Mouse (Mus musculus) liver, embryonic 14.5 days (tissue): ENCODE results near the gene Phf3.

Experiments used
- CTCF ChIP-seq: IDR thresholded peaks from 2 replicates; pipeline ENCODE4 v1.5.1; 2016; ENCODE audit warnings: antibody characterized with exemption, low read depth, control low read depth
- EP300 ChIP-seq: IDR thresholded peaks from 2 replicates; pipeline ENCODE4 v1.6.1; 2016; ENCODE audit warnings: antibody characterized with exemption, low read depth

DNA sequence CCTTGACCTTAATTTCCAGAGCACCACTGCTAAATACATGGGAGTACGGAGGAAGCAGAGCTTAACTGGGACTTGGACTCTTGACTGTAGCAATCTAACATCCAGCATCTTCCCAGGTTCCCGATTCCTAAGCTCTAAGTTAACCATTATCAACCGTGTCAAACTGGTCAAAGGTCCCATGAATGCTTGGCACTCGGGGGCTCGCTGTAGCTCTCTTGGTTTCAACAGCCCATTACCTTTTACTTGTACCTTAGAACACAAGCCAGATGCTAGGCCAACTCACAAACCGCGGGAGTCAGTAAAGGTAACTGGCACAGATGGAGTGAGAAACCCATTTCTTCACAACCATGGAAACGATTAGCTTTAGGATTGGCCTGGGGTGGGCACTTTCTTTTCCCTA, 71.8 kb downstream of the Phf3 start:
- TF ChIP-seq EP300 (no peak), CTCF (no peak)
